Mouse (Mus musculus) Patski (cell line): ENCODE data around the gene Carns1. TPM values are rescaled to one million over a fixed set of nuclear protein-coding genes. Genes with fewer than 3 reads are reported as not detected.

ENCODE experiments used
- ATAC-seq: fragments of 100-300 bp; one replicate; pipeline ENCODE4 v1.8.0; 2021
- CTCF ChIA-PET: fragments of 350-600 bp; sonication (Branson Sonifier 250); formaldehyde crosslinking; loops from one replicate; lab custom pipeline; 2022; ENCODE audit warnings: inconsistent platforms; lab: Charles Lee
- POLR2A ChIA-PET: fragments of 350-600 bp; sonication (Branson Sonifier 250); formaldehyde crosslinking; loops from one replicate; lab custom pipeline; 2022; ENCODE audit warnings: antibody characterized with exemption, inconsistent platforms; lab: Charles Lee
- DNase-seq: peaks from one replicate; pipeline ENCODE4 v3.0.0-alpha.2; 2011; ENCODE audit warnings: low read depth, low spot score
- H3K27me3 ChIP-seq: fragments of 371-371 bp; one replicate; pipeline ENCODE4 v1.5.1; 2021
- CTCF ChIP-seq: fragments of 100-300 bp; IDR thresholded peaks from one replicate; pipeline ENCODE4 v1.5.1; 2021
- in situ Hi-C: fragments of 300-500 bp; cut with MboI; formaldehyde crosslinking; loops from 3 replicates; pipeline ENCODE4 v1.11.1; 2018; ENCODE audit warnings: low pct_unique_long_range_greater_than_20kb, mixed read lengths
- polyA plus RNA-seq: library from polyadenylated mRNA; unstranded; gene quantifications from one replicate; pipeline ENCODE4 v1.2.3, GENCODE M21; 2021

The Carns1 gene
- polyA plus RNA-seq, 1 experiment from 2014 or later: 13.7 TPM

DNA sequence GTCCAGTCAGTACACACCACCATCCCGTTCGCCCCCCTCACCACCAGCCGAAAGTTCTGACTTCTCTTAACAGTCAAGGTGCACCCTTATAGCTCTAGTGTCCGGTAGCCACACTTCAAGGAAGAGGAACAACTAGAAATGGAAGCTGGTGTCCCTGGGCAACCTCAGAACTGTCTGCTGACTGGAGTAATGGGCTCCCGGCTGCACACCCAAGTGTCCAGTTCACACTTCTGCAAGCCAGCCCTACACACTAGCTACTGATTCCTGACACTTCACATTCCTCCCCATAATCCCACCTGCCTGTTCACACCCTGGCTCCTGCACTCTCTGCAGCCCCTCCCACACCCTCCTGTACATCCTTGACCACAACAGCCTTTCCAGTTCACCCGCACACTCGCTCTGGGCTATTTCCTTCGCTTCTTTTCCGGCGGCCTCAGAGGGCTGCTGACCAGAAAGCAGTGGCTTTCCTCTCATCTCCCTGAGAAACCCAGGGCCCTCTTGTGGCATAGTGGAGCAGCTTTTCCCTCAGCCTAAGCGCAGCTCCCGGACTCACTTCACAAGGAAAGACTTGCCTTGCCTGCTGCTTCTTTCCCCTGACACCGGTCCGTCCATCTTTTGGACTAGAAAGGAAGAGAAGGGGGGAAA is 40.9 kb upstream of the Carns1 start:
- CTCF ChIA-PET: interaction anchor here (17.4 to 20.5 kb wide), 2 partner anchors 4 to 10 kb away, joined by 396 read pairs; partner anchors contain the start of genes AC109138.7, Clcf1 and Pold4
- in situ Hi-C loops: no loop called here

DNA sequence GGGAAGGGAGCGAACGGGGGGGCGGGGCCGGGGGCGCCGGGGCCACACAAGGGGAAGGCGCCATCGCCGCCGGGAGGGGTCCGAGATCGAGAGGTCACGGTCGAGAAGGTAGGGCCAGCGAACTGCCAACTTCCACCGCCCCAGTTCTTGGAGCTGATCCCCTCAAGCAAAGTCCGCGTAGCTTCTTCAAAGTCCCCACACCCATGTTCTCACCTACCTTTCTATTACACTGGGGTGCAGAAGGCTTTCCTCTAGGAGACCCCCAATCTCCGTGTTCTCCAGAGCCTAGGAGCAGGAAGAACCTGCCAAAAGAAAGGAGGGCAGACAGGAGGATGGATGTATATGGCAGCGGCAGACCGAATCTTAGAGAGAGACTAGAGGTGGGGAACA is 40.2 kb upstream of the Carns1 start:
- CTCF ChIA-PET: interaction anchor here (17.4 to 20.5 kb wide), 2 partner anchors 3 to 10 kb away, joined by 396 read pairs; partner anchors contain the start of genes AC109138.7, Clcf1 and Pold4
- H3K27me3 ChIP-seq: no peaks in the 10 kb centered on the region
- no peak for TF ChIP-seq CTCF
- POLR2A ChIA-PET: interaction anchor here (0.6 to 16.4 kb wide), 5 partner anchors 13 to 638 kb away, joined by 3 to 199 read pairs (median 6); partner anchors contain the start of gene Pold4
- no peak for DNase-seq
- in situ Hi-C loops: no loop called here
- ATAC-seq: no peak

More for the DNA sequence above, 40.9 kb upstream of the Carns1 start:
- DNase-seq (no peak), ATAC-seq (no peak)
- POLR2A ChIA-PET: interaction anchor here (0.6 to 16.4 kb wide), 7 partner anchors 9 to 639 kb away, joined by 3 to 199 read pairs (median 7); partner anchors contain the start of gene Pold4
- H3K27me3 ChIP-seq: no peaks in the 10 kb centered on the region
- TF ChIP-seq CTCF: no peak

- H3K27me3 ChIP-seq: no peaks in the 10 kb centered on the region
- no peak for DNase-seq
Measured at GRCm38 (mm10) chr19:4214771-4215450, 39.6 kb upstream of the Carns1 start.

DNA sequence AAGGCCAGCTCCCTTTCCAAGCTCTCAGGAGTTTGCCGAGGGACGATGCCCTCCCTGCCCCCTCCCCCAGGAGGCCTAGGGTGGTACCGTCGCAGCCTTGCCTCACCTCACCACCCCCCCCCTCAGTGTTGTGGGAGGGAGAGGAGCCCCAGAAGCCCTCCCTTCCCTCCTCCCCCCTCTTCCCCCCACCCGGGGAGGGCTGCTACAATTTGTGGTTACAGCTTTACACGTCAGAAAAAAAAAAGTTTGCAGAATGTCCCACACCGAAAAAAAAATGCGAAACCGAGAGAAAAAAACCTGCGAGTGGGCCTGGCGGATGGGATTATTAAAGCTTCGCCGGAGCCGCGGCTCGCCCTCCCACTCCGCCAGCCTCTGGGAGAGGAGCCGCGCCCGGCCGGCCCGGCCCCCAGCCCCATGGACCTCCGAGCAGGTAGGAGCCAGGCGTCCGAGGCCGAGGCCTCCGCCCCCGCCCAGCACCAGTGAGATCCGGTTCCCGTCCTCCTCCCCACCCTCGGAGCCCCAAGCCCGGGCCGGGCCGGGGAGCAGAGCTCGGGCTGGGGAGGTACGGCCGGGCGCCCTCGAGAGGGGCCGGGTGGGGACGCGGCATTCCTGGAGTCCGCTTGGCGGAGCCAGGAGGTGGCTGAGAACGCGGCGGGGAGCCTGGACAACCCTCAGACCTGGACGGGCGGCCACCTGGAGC is 38.9 kb upstream of the Carns1 start, which contains the start of the genes Clcf1 and AC109138.7:
Clcf1 (plus strand) TSS at position 168 of the 700 bp plus-strand sequence.
AC109138.7 (plus strand) TSS at position 287 of the 700 bp plus-strand sequence.
- in situ Hi-C loops: no loop called here
- H3K27me3 ChIP-seq: no peaks in the 10 kb centered on the region
- CTCF ChIA-PET: interaction anchor here (17.4 kb wide), 1 partner anchor 12 kb away, joined by 396 read pairs; the partner anchor contains the start of gene Pold4
- POLR2A ChIA-PET: interaction anchor here (0.6 to 16.4 kb wide), 11 partner anchors 9 to 117 kb away, joined by 3 to 199 read pairs (median 6); partner anchors contain the start of genes Cdk2ap2, Pold4, Ppp1ca and Rad9a
- DNase-seq (no peak), ATAC-seq (peak; percentile 29)
- no peak for TF ChIP-seq CTCF

More at GRCm38 (mm10) chr19:4214771-4215450, 39.6 kb upstream of the Carns1 start:
- in situ Hi-C loops: no loop called here
- ATAC-seq: no peak
- ChIA-PET CTCF (interaction anchor here (17.4 kb wide), 1 partner anchor 11 kb away, joined by 396 read pairs; the partner anchor contains the start of gene Pold4), POLR2A (interaction anchor here (0.6 to 16.4 kb wide), 7 partner anchors 9 to 180 kb away, joined by 3 to 199 read pairs (median 6); partner anchors contain the start of genes Cdk2ap2 and Pold4)
- TF ChIP-seq CTCF: no peak

GRCm38 (mm10) chr19:4213524-4213974 is 38.3 kb upstream of the Carns1 start:
- ChIA-PET POLR2A (interaction anchor here (0.6 to 16.4 kb wide), 12 partner anchors 8 to 340 kb away, joined by 3 to 199 read pairs (median 6); partner anchors contain the start of genes Cdk2ap2, Pold4, Ppp1ca and Rad9a), CTCF (interaction anchor here (17.4 kb wide), 1 partner anchor 12 kb away, joined by 396 read pairs; the partner anchor contains the start of gene Pold4)
- no peak for TF ChIP-seq CTCF
- peak; percentile 99 for DNase-seq
- peak; percentile 44 for ATAC-seq
- in situ Hi-C loops: no loop called here
- no peaks in the 10 kb centered on the region for H3K27me3 ChIP-seq

DNA sequence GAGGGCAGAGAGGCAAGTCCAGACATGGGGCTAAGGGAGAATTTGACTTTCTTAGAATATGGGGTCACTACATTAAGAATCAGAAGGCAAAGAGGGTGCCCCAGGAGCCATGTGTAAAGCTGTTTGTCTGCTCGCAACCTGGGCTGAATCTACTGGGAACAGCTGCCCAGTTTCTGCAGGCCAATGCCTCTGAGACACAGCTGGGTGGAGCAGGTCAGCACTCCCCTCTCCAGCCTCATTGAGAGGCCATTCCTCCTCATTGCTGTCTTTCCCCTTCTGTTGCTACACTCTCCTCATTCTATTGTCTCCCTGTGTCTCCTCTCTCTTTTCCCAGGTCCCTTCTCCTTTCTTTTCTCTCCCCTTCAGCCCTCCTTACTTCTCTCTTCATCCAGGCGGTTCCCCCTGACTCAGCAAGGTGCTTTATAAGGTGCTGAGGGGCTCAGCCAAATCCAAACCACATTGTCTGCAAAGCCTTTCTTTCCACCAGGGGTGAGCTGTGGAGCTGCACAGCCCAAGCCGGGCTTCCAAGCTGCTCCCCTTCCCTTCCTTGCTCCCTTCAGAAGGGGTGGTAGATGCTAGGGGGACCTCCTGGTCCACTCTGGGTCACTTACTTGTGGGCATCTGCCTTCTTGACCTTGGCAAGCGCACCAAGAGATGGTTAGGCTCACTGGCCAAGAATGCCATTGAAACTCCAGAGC is 36.8 kb upstream of the Carns1 start:
- no peaks in the 10 kb centered on the region for H3K27me3 ChIP-seq
- DNase-seq (no peak), ATAC-seq (no peak)
- ChIA-PET CTCF (interaction anchor here (0.9 to 17.4 kb wide), 2 partner anchors 14 to 20 kb away, joined by 3 to 396 read pairs; partner anchors contain the start of genes Pold4 and Ppp1ca), POLR2A (interaction anchor here (0.6 to 16.4 kb wide), 9 partner anchors 9 to 615 kb away, joined by 3 to 199 read pairs (median 6); partner anchors contain the start of gene Pold4)
- no peak for TF ChIP-seq CTCF
- in situ Hi-C loops: no loop called here

GRCm38 (mm10) chr19:4208563-4208962 is 33.3 kb upstream of the Carns1 start:
- ATAC-seq (no peak), DNase-seq (no peak)
- POLR2A ChIA-PET: interaction anchor here (0.8 to 16.4 kb wide), 4 partner anchors 9 to 22 kb away, joined by 4 to 199 read pairs (median 6); partner anchors contain the start of gene Pold4
- in situ Hi-C loops: loop anchor here (5.0 kb wide), 1 partner anchor 104 kb away; no protein-coding TSS in a partner anchor
- no peaks in the 10 kb centered on the region for H3K27me3 ChIP-seq
- CTCF ChIA-PET: interaction anchor here (1.3 to 17.4 kb wide), 5 partner anchors 12 to 172 kb away, joined by 3 to 396 read pairs (median 12); partner anchors contain the start of gene Pold4
- TF ChIP-seq CTCF: no peak

DNA sequence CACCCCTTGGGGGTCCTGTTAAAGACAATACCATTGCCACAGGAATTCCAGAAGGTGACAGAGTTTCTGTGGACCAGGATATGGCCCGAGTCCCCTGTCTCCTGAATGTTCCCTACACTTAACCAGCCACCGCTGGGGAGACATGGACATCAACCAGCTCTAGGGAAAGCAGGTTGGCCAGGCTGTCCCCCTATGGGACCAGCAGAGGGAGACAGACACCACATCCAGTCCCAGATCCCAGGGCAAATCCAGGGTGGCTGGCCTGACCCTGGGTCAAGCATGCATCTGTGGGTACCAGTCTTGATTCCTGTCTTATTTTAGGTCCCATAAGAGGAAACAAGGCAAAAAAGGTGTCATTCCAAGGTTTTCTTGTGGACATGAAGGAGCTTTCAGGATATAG is 31.7 kb upstream of the Carns1 start:
- POLR2A ChIA-PET: interaction anchor here (0.8 to 16.4 kb wide), 7 partner anchors 10 to 93 kb away, joined by 3 to 199 read pairs (median 6); partner anchors contain the start of gene Pold4
- in situ Hi-C loops: loop anchor here (5.0 kb wide), 1 partner anchor 105 kb away; no protein-coding TSS in a partner anchor
- ATAC-seq (peak; percentile 24), DNase-seq (no peak)
- TF ChIP-seq CTCF: no peak
- no peaks in the 10 kb centered on the region for H3K27me3 ChIP-seq
- CTCF ChIA-PET: interaction anchor here (0.7 to 17.4 kb wide), 21 partner anchors 8 to 122 kb away, joined by 3 to 396 read pairs (median 3); partner anchors contain the start of genes Pold4, Ppp1ca and Ssh3
